Comparison of ENCODE assay signal across 8 mouse cellular contexts in the genomic region with DNA sequence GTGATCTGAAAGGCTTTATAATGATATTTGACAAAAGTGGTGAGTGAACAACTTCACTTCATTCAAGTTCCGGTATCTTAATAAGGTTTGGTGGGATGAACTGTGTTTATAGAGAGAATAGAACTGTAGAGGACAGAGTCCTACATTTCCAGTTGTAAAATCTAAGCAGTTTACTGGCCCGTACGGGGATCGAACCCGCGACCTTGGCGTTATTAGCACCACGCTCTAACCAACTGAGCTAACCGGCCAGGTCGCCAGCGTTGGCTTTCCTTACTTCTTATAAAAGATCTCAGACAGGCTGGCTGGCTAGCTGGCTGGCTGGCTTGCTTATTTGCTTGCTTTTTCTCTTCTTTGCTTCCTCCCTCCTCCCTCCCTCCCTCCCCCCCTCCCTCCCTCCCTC. TPM values are rescaled to one million over a fixed set of nuclear protein-coding genes. Genes with fewer than 3 reads are reported as not detected.
DNase-seq lines count a peak whose midpoint lies in the region; ATAC-seq and TF ChIP-seq lines count a peak whose summit lies in the region.

No protein-coding gene starts in this region.

- peak overlapping the region; percentile 61 for H3K4me2 ChIP-seq in kidney, embryonic 15.5 days
- H3K4me2 ChIP-seq in limb, embryonic 15.5 days: 0 out of 2 replicates have a peak overlapping the region, but pooled peaks have one; percentile 42
- peak overlapping the region; percentile 29 for H3K4me2 ChIP-seq in midbrain, postnatal 0 days (ENCODE audit: low read depth, low read length, poor library complexity, severe bottlenecking)

- ATAC-seq in kidney, embryonic 15.5 days (replicated peaks; ENCODE audit: low FRiP score): peak; percentile 49
- no peak for ATAC-seq in limb, embryonic 15.5 days (ENCODE audit: insufficient number of reproducible peaks, low FRiP score, low TSS enrichment, low read depth)
- peak; percentile 47; the same call in 1 of the 2 replicates for ATAC-seq in midbrain, postnatal 0 days (ENCODE audit: low FRiP score)

- TF ChIP-seq CTCF in gastrocnemius, adult 2 months (IDR thresholded peaks at IDR 0.05): no peak
- TF ChIP-seq CTCF in midbrain, postnatal 0 days (IDR thresholded peaks at IDR 0.05): no peak

- no peaks in the 10 kb centered on the region for H3K36me3 ChIP-seq in kidney, embryonic 15.5 days
- no peaks in the 10 kb centered on the region for H3K36me3 ChIP-seq in limb, embryonic 15.5 days
- no peaks in the 10 kb centered on the region for H3K36me3 ChIP-seq in midbrain, postnatal 0 days (ENCODE audit: insufficient read depth, low read length)

- H3K9ac ChIP-seq in kidney, embryonic 15.5 days: no peak overlapping the region
- no peak overlapping the region for H3K9ac ChIP-seq in limb, embryonic 15.5 days
- no peak overlapping the region for H3K9ac ChIP-seq in midbrain, postnatal 0 days (replicated peaks; ENCODE audit: low read length, poor library complexity, severe bottlenecking)

- DNase-seq in gastrocnemius, adult 2 months: peak; percentile 72
- no peak for DNase-seq in gastrocnemius, postnatal 10 days
- DNase-seq in embryo, embryonic 10.5 days (ENCODE audit: low spot score): peak; percentile 92
- peak; percentile 47 to 86 for DNase-seq in heart, adult 9 months (ENCODE audit: low spot score in 2 of 2)
- DNase-seq in midbrain, postnatal 0 days (ENCODE audit: low spot score): peak; percentile 58
- peak; percentile 71 to 85 for DNase-seq in spleen, postnatal 4 days (ENCODE audit: low spot score in 2 of 2)

- H3K27me3 ChIP-seq in kidney, embryonic 15.5 days: no peaks in the 10 kb centered on the region
- H3K27me3 ChIP-seq in limb, embryonic 15.5 days: no peaks in the 10 kb centered on the region
- H3K27me3 ChIP-seq in midbrain, postnatal 0 days (ENCODE audit: insufficient read depth, low read length): no peaks in the 10 kb centered on the region

- H3K4me1 ChIP-seq in kidney, embryonic 15.5 days: no peaks in the 10 kb centered on the region
- no peaks in the 10 kb centered on the region for H3K4me1 ChIP-seq in limb, embryonic 15.5 days
- no peaks in the 10 kb centered on the region for H3K4me1 ChIP-seq in midbrain, postnatal 0 days (ENCODE audit: insufficient read depth, low read length)

- intact Hi-C loops in gastrocnemius, adult 2 months (cut with DNase I): loop anchor here (10.0 kb wide), 3 partner anchors 90 to 1590 kb away; a partner anchor contains a TSS

- no peaks in the 10 kb centered on the region for H3K9me3 ChIP-seq in kidney, embryonic 15.5 days (replicated peaks)
- H3K9me3 ChIP-seq in limb, embryonic 15.5 days: no peaks in the 10 kb centered on the region
- no peaks in the 10 kb centered on the region for H3K9me3 ChIP-seq in midbrain, postnatal 0 days (ENCODE audit: low read length)

- peak overlapping the region; percentile 75 for H3K4me3 ChIP-seq in gastrocnemius, adult 2 months
- H3K4me3 ChIP-seq in kidney, embryonic 15.5 days (replicated peaks): peak overlapping the region; percentile 53
- peak overlapping the region; percentile 37 for H3K4me3 ChIP-seq in limb, embryonic 15.5 days
- H3K4me3 ChIP-seq in midbrain, postnatal 0 days (ENCODE audit: low read depth, low read length): peak overlapping the region; percentile 39

- 1% methylated on average over 11 of the region's 11 CpGs for WGBS in kidney, embryonic 15.5 days
- WGBS in limb, embryonic 15.5 days: 4% methylated on average over 11 of the region's 11 CpGs
- 4% methylated on average over 11 of the region's 11 CpGs for WGBS in midbrain, postnatal 0 days

- H3K27ac ChIP-seq in gastrocnemius, adult 2 months: no peak overlapping the region
- H3K27ac ChIP-seq in kidney, embryonic 15.5 days: no peak overlapping the region
- H3K27ac ChIP-seq in limb, embryonic 15.5 days: no peak overlapping the region
- H3K27ac ChIP-seq in midbrain, postnatal 0 days (ENCODE audit: low read depth, low read length): no peak overlapping the region

RNA-seq across cellular contexts. Expression of a gene that starts 21.6 kb away (rescaled TPM):
- 10 to 100 TPM; 16.0 to 21.3 TPM for total RNA-seq in gastrocnemius, adult 2 months (2021)
- 100 to 1,000 TPM; 139 to 146 TPM for total RNA-seq in gastrocnemius, postnatal 10 days (2021)
- 19.7 and 28.8 TPM in 2 replicates for polyA plus RNA-seq in kidney, embryonic 15.5 days (2015; fragmentation: Nextera tagmentation; extraction: Ambion mirVana)
- polyA plus RNA-seq in limb, embryonic 15.5 days (2015; fragmentation: Nextera tagmentation; extraction: Ambion mirVana): 12.5 and 17.9 TPM in 2 replicates
- total RNA-seq in midbrain, postnatal 0 days (2014; rRNA removed): 112 and 283 TPM in 2 replicates
- 3.0 and 4.0 TPM in 2 replicates for polyA plus RNA-seq in midbrain, postnatal 0 days (2015; fragmentation: Nextera tagmentation; extraction: Ambion mirVana)

RNA-seq across cellular contexts. Expression of a gene that starts 21.8 kb away (rescaled TPM):
- 1 to 10 TPM in 1 of 2 experiments, not detected in 1; 1.9 TPM for total RNA-seq in gastrocnemius, adult 2 months (2021)
- 100 to 1,000 TPM in 1 of 2 experiments, 10 to 100 TPM in 1; 86.5 to 153 TPM for total RNA-seq in gastrocnemius, postnatal 10 days (2021)
- polyA plus RNA-seq in kidney, embryonic 15.5 days (2015; fragmentation: Nextera tagmentation; extraction: Ambion mirVana): 3,941 and 3,959 TPM in 2 replicates
- 2,482 and 2,904 TPM in 2 replicates for polyA plus RNA-seq in limb, embryonic 15.5 days (2015; fragmentation: Nextera tagmentation; extraction: Ambion mirVana)
- 409 and 620 TPM in 2 replicates for total RNA-seq in midbrain, postnatal 0 days (2014; rRNA removed)
- polyA plus RNA-seq in midbrain, postnatal 0 days (2015; fragmentation: Nextera tagmentation; extraction: Ambion mirVana): 282 and 299 TPM in 2 replicates

RNA-seq across cellular contexts. Expression of a gene that starts 23.1 kb away (rescaled TPM):
- total RNA-seq in gastrocnemius, adult 2 months (2021): 1 to 10 TPM; 4.4 to 5.7 TPM
- total RNA-seq in gastrocnemius, postnatal 10 days (2021): 10 to 100 TPM; 17.9 to 46.6 TPM
- 17.2 and 18.2 TPM in 2 replicates for polyA plus RNA-seq in kidney, embryonic 15.5 days (2015; fragmentation: Nextera tagmentation; extraction: Ambion mirVana)
- polyA plus RNA-seq in limb, embryonic 15.5 days (2015; fragmentation: Nextera tagmentation; extraction: Ambion mirVana): 9.4 and 12.8 TPM in 2 replicates
- total RNA-seq in midbrain, postnatal 0 days (2014; rRNA removed): 1,387 and 1,972 TPM in 2 replicates
- polyA plus RNA-seq in midbrain, postnatal 0 days (2015; fragmentation: Nextera tagmentation; extraction: Ambion mirVana): 1.7 and 2.3 TPM in 2 replicates

RNA-seq across cellular contexts. Expression of a gene that starts 43.6 kb away (rescaled TPM):
- total RNA-seq in gastrocnemius, adult 2 months (2021): 10 to 100 TPM; 50.3 to 50.9 TPM
- 100 to 1,000 TPM; 345 to 353 TPM for total RNA-seq in gastrocnemius, postnatal 10 days (2021)
- polyA plus RNA-seq in kidney, embryonic 15.5 days (2015; fragmentation: Nextera tagmentation; extraction: Ambion mirVana): not detected in 2 replicates
- not detected in 2 replicates for polyA plus RNA-seq in limb, embryonic 15.5 days (2015; fragmentation: Nextera tagmentation; extraction: Ambion mirVana)
- total RNA-seq in midbrain, postnatal 0 days (2014; rRNA removed): 2.3 TPM in 1 of 2 replicates, not detected in the other
- polyA plus RNA-seq in midbrain, postnatal 0 days (2015; fragmentation: Nextera tagmentation; extraction: Ambion mirVana): 1.8 TPM in 1 of 2 replicates, not detected in the other

RNA-seq across cellular contexts. Expression of a gene that starts 44.9 kb away (rescaled TPM):
- total RNA-seq in gastrocnemius, adult 2 months (2021): 1 to 10 TPM; 1.2 to 2.3 TPM
- total RNA-seq in gastrocnemius, postnatal 10 days (2021): 100 to 1,000 TPM; 240 to 250 TPM
- polyA plus RNA-seq in kidney, embryonic 15.5 days (2015; fragmentation: Nextera tagmentation; extraction: Ambion mirVana): 1.8 and 5.5 TPM in 2 replicates
- 1.9 TPM in 1 of 2 replicates, not detected in the other for polyA plus RNA-seq in limb, embryonic 15.5 days (2015; fragmentation: Nextera tagmentation; extraction: Ambion mirVana)
- not detected in 2 replicates for total RNA-seq in midbrain, postnatal 0 days (2014; rRNA removed)
- not detected in 2 replicates for polyA plus RNA-seq in midbrain, postnatal 0 days (2015; fragmentation: Nextera tagmentation; extraction: Ambion mirVana)

Comparison
In these comparisons a context has a peak if more than half of its experiments do, and no peak if none do; other contexts are left out.
1. RNA of a gene that starts 21.8 kb away (total RNA-seq): 409 to 620 TPM in midbrain, postnatal 0 days and 86.5 to 153 TPM in gastrocnemius, postnatal 10 days; 1.9 TPM in gastrocnemius, adult 2 months; every median in the first group is over 10 times any median in the second.
2. RNA of a gene that starts 23.1 kb away (total RNA-seq): 1,387 to 1,972 TPM in midbrain, postnatal 0 days; 17.9 to 46.6 TPM in gastrocnemius, postnatal 10 days and 4.4 to 5.7 TPM in gastrocnemius, adult 2 months; every median in the first group is over 10 times any median in the second.
3. Peak in every context shown above with its lines, with median percentiles within 50 percentile points of each other: H3K4me3 ChIP-seq and H3K4me2 ChIP-seq.